Mouse (Mus musculus) central nervous system, embryonic 18 days (tissue): Measurements from ENCODE around the gene Klhdc7a. TPM values are rescaled to one million over a fixed set of nuclear protein-coding genes. Genes with fewer than 3 reads are reported as not detected.

Source experiments
- polyA plus RNA-seq: library from polyadenylated mRNA; depleted of rRNA; stranded (reverse); fragments of >200 nt; gene quantifications from 2 replicates; pipeline ENCODE4 v1.2.3, GENCODE M21; 2012; rRNA removed

The Klhdc7a gene
- polyA plus RNA-seq: 0.34 and 0.52 TPM in 2 replicates

GRCm38 (mm10) chr4:139967922-139968321, at the start of gene Klhdc7a:
Klhdc7a (minus strand) TSS chr4:139968026.

Other genes starting within 250 kb of the Klhdc7a start
- 2.6 and 3.0 TPM in 2 replicates for gene Pax7, start 134.5 kb downstream of the Klhdc7a start, polyA plus RNA-seq